Mouse (Mus musculus) testis, adult 2 months (tissue): Measurements from ENCODE around the gene Adamtsl1. TPM values are rescaled to one million over a fixed set of nuclear protein-coding genes. Genes with fewer than 3 reads are reported as not detected.

Experiments
- H3K27ac ChIP-seq: fragments of 200-500 bp; 2 replicates; pipeline ENCODE4 v1.5.1; 2012; ENCODE audit warnings: low read depth, low read length; ENCODE audit not compliant: control insufficient read depth, insufficient read depth
- H3K27me3 ChIP-seq: fragments of 200-500 bp; 2 replicates; pipeline ENCODE4 v1.6.1; 2012; ENCODE audit warnings: mild to moderate bottlenecking, low read length, moderate library complexity; ENCODE audit not compliant: control insufficient read depth, insufficient read depth
- H3K36me3 ChIP-seq: fragments of 200-500 bp; 2 replicates; pipeline ENCODE4 v1.6.1; 2012; ENCODE audit warnings: mild to moderate bottlenecking, low read length; ENCODE audit not compliant: control insufficient read depth, insufficient read depth
- H3K4me1 ChIP-seq: fragments of 200-500 bp; 2 replicates; pipeline ENCODE4 v1.6.1; 2012; ENCODE audit warnings: low read length; ENCODE audit not compliant: control insufficient read depth, insufficient read depth
- H3K4me3 ChIP-seq: fragments of 200-500 bp; 2 replicates; pipeline ENCODE4 v1.5.1; 2012; ENCODE audit warnings: low read depth, mild to moderate bottlenecking, low read length, moderate library complexity, mixed read lengths; ENCODE audit not compliant: control insufficient read depth
- CTCF ChIP-seq: fragments of 200-500 bp; IDR thresholded peaks from 2 replicates; pipeline ENCODE4 v1.5.1; 2012; ENCODE audit warnings: low read depth, mild to moderate bottlenecking, inconsistent platforms, low read length, moderate library complexity; ENCODE audit not compliant: control insufficient read depth, insufficient read depth, insufficient replicate concordance
- POLR2A ChIP-seq: fragments of 200-500 bp; IDR thresholded peaks from 2 replicates; pipeline ENCODE4 v1.6.1; 2012; ENCODE audit warnings: low read depth, mild to moderate bottlenecking, inconsistent platforms, low read length, moderate library complexity; ENCODE audit not compliant: control insufficient read depth
- polyA plus RNA-seq: library from polyadenylated mRNA; depleted of rRNA; stranded (reverse); fragments of >200 nt; gene quantifications from 2 replicates; pipeline ENCODE4 v1.2.3, GENCODE M21; 2012

Adamtsl1 gene
- polyA plus RNA-seq, 1 experiment = 5.2 TPM

DNA sequence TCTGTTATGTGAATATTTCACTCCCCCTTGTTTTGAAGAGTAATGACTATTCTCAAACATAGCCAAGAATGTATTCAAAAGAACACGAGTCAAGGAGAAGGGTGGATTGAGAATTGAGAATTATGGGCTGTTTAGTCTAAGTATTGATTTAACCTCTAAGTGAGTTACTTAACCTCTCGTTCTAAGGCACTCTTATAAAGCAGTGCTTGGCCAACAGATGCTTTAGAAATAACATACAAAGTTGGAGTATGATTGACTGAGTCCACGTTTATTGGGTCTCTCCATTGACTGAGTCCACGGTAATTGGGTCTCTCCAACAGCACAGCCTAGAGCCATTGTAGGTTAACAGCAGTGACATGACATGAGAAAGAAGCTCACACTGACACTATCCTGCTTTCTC is 226.5 kb downstream of the Adamtsl1 start:
- Histone ChIP-seq H3K4me3 (no peak overlapping the region), H3K4me1 (no peaks in the 10 kb centered on the region), H3K36me3 (no peaks in the 10 kb centered on the region), H3K27ac (no peak overlapping the region), H3K27me3 (no peaks in the 10 kb centered on the region)
- no peak for TF ChIP-seq CTCF
- no peak for TF ChIP-seq POLR2A

DNA sequence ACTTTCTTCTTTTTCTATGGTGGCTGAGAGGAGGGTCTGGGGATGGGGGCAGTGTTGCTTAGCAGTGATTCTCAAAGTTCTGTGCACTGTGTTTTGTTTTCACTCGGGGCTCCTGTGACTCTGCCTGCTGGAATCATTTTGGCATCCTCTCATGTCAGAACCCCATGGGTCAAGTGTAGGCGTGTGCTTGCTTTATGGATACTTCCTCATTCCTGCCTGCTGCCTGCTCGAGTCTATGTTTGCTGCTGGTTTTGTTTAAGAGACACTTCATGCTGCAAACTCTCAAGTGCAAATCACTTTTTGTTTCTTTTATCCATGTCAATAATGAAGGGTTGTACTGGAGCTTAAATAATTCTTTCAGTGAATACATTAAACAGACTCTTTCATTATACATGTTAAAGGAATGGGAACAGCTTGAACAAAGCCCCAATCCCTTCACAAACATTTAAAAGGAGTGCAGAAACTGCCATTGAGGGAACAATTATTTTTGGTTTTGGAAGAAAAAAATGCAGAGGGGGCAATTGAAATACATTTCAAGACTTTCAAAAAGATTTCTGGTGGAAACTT is 227.9 kb downstream of the Adamtsl1 start:
- H3K4me3 ChIP-seq = no peak overlapping the region
- H3K27ac ChIP-seq = no peak overlapping the region
- no peak for TF ChIP-seq CTCF
- TF ChIP-seq POLR2A = no peak
- H3K27me3 ChIP-seq = no peaks in the 10 kb centered on the region
- H3K4me1 ChIP-seq = no peaks in the 10 kb centered on the region
- H3K36me3 ChIP-seq = no peaks in the 10 kb centered on the region

DNA sequence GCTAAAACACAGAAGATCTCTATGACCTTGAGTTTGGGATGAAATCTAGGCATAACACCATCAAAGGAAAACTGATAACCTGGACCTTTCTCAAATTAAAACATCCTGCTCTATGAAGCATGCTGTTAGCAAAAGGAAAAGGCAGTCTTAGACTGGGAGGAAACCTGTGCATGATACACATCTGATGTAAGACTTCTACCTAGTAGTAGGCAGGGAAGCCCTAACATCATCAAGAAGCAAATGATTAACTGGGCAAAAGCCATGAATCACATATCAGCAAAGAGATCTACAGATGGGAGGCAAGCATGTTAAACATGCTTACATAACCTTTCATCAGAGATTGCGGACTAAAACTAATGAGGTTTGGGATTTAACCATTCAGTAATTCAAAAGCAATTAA is 229.5 kb downstream of the Adamtsl1 start:
- no peak overlapping the region for H3K4me3 ChIP-seq
- H3K27me3 ChIP-seq = no peaks in the 10 kb centered on the region
- no peaks in the 10 kb centered on the region for H3K36me3 ChIP-seq
- TF ChIP-seq POLR2A (no peak), CTCF (no peak)
- H3K27ac ChIP-seq = no peak overlapping the region
- H3K4me1 ChIP-seq = no peaks in the 10 kb centered on the region

DNA sequence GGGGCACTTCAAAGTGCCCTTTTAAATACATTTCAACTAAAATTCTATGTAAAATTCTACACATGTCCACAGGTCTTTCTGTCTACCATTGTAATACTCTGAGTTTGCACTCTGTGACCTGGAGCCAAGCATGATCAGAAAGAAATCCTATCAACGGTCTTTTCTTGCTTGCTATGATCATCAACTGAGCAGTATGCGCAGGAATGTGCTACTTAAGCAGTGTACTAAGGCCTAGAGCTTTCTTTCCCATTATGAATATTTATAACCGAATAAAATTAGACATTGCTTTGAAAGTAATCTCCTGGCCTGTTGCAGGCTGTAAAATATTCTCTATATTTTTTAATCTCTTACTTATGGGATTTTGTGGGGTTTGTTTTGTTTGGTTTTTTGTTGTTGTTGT is 248.7 kb downstream of the Adamtsl1 start:
- no peak overlapping the region for H3K27ac ChIP-seq
- no peaks in the 10 kb centered on the region for H3K27me3 ChIP-seq
- no peak overlapping the region for H3K4me3 ChIP-seq
- TF ChIP-seq CTCF = no peak
- TF ChIP-seq POLR2A = no peak
- no peaks in the 10 kb centered on the region for H3K4me1 ChIP-seq
- H3K36me3 ChIP-seq = no peaks in the 10 kb centered on the region

DNA sequence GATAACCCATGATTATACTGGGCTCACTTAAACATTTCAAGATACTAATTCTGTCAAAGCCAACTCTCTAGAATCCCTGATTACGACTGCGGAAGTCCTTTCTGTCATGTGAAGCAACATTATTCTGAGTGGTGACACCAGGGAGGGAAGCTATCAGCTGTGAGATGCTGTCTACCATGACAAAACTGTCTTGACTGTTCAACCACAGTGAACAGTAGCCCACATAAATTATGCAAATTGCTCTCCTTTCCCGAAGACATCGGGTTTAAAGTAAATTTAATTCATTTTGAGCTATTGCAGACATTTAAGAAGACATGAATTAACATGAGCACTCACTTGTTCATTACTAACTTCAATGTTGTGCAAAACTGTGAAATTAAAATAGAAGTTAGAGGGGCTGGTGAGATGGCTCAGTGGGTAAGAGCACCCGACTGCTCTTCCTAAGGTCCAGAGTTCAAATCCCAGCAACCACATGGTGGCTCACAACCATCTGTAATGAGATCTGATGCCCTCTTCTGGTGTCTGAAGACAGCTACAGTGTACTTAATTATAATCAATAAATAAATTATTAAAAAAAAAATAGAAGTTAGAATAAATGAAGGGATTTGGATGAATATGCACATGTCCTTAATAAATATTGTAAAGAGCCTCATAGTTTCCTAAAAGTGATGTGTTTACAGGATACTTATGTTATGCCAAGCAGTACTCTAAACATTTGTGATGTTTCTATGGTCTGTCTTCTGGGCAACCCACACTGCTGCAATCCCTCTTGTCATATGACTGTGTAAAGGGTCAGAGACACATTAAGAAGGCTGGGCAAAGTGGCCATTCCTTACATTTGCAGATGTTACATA is 249.4 kb downstream of the Adamtsl1 start:
- Histone ChIP-seq H3K4me3 (no peak overlapping the region), H3K27me3 (no peaks in the 10 kb centered on the region), H3K36me3 (no peaks in the 10 kb centered on the region), H3K4me1 (no peaks in the 10 kb centered on the region), H3K27ac (no peak overlapping the region)
- TF ChIP-seq POLR2A (no peak), CTCF (no peak)

DNA sequence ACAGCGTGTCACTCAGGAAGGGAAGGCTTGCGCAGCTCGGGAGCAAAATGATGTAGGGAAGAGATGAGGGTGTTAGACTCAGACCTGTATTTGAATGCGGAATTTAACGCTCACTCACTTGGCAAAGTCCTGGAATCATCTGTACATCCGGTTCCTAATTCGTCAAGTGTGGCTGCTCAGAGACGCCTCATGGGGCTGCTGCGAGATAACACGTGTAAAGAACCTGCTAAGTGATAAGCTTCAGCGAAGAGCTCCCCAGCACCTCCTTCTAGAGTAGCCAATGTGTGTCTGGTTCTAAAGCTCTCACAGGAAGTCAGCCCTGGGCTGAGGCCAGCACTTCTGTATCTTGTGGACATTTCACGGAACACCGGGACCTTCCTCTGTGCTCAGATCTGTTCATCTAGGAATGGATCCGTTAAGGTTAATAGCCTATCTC is 250.1 kb downstream of the Adamtsl1 start:
- H3K4me1 ChIP-seq = no peaks in the 10 kb centered on the region
- TF ChIP-seq CTCF = no peak
- no peak for TF ChIP-seq POLR2A
- no peak overlapping the region for H3K27ac ChIP-seq
- H3K36me3 ChIP-seq = no peaks in the 10 kb centered on the region
- no peak overlapping the region for H3K4me3 ChIP-seq
- H3K27me3 ChIP-seq = no peaks in the 10 kb centered on the region

DNA sequence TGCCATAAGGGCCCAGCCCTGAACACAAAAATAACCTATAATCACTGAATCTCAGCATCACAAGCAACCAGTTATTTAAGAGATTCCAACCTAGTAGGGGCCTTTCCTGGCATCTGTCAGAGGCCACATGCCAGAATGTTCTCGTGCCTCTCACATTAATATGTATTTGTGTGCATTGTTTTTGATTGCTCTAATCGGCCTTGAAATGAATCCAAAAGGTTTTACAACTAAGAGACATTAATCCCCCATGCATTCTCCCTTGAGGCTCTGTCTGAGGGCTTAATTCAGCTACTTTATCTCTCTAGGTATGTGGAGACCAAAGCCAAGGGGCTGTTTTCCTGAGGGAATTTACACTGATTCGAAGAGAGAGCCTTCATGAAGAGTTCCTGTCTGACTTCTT is 250.5 kb downstream of the Adamtsl1 start:
- TF ChIP-seq POLR2A (no peak), CTCF (no peak)
- H3K27ac ChIP-seq = no peak overlapping the region

More for the DNA sequence above, 250.5 kb downstream of the Adamtsl1 start:
- H3K4me1 ChIP-seq = no peaks in the 10 kb centered on the region
- H3K4me3 ChIP-seq = no peak overlapping the region
- no peaks in the 10 kb centered on the region for H3K36me3 ChIP-seq
- H3K27me3 ChIP-seq = no peaks in the 10 kb centered on the region
